Mouse (Mus musculus) c-Kit-positive CD71-positive TER-119-negative erythroid progenitor cells, embryonic 14.5 days (primary cell): ENCODE measurements around the gene Ssx9.
A peak's percentile ranks its signal among the peaks of the same experiment; 100 is the strongest.
"Not testable (repeated sequence)": the region's sequence is repeated elsewhere in the genome, so short reads cannot be mapped to it uniquely, and the experiment has no call there.

Source experiments
- DNase-seq: peaks from one replicate; pipeline ENCODE4 v3.0.0-alpha.2; 2013; ENCODE audit warnings: low read depth

Gene Ssx9

GRCm38 (mm10) chrX:8748132-8748531, at the start of gene Ssx9:
Ssx9 (plus strand) TSS chrX:8748432.
- DNase-seq = not testable (repeated sequence)

- peak; percentile 0 for DNase-seq
Observed at GRCm38 (mm10) chrX:8732907-8733306, 15.3 kb upstream of the Ssx9 start.

- DNase-seq = not testable (repeated sequence)
Observed at GRCm38 (mm10) chrX:8803391-8803790, 55.2 kb downstream of the Ssx9 start, which contains the start of gene Ssxb5. Ssxb5 (plus strand) TSS chrX:8803691.
